Mouse (Mus musculus): Measurements from ENCODE around the gene Akt1s1.
A peak's percentile ranks its signal among the peaks of the same experiment; 100 is the strongest.
"Not testable (repeated sequence)": the region's sequence is repeated elsewhere in the genome, so short reads cannot be mapped to it uniquely, and the experiment has no call there.

Gene Akt1s1

GRCm38 (mm10) chr7:44869697-44870528 lies 21.1 kb downstream of the Akt1s1 start, which contains the start of gene Ptov1:
Gene Ptov1 (minus strand): TSS chr7:44869788.
- DNase-seq (ENCODE audit: low spot score), result peak; percentile 93

DNA sequence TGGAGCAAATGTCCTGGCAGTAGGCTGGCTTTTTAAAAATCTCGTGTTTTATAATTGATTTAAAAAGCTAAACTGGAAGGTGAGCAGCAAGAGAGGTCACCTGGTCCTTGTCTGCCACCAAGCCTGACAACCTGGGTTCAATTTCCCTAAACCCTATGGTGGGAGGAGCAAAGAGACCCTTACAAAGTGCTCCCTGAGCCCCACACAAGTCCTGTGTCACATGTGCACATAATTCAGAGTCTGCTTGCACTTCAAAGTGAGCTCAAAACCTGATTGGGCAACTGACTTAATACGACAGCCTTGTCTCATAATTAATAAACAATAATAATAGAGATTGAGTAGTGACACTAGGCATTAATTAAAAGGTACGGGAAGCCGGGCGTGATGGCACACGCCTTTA lies 21.8 kb downstream of the Akt1s1 start:
- DNase-seq (ENCODE audit: low spot score), result no peak

DNA sequence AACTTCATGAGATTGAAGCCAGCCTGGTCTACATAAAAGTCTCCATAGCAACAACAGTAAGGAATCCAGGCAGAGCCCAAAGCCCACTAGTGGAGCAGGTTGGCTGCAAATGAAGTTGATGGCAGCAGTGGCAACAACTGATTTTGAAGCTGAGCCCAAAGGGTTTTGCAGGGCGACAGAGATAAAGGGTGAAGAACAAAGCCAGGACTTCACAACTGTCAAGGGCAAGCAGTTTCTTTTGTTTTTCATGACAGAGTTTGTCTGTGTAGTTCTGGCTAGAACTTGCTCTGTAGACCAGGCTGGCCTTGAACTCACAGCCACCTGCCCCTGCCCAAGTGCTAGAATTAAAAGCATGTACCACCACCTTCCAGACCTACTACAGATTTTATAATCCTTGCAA lies 22.4 kb downstream of the Akt1s1 start:
- no peak for DNase-seq (ENCODE audit: low spot score)

- DNase-seq (ENCODE audit: low spot score), result not testable (repeated sequence)
These were observed 23.0 kb downstream of the Akt1s1 start for GRCm38 (mm10) chr7:44871774-44872173.

DNA sequence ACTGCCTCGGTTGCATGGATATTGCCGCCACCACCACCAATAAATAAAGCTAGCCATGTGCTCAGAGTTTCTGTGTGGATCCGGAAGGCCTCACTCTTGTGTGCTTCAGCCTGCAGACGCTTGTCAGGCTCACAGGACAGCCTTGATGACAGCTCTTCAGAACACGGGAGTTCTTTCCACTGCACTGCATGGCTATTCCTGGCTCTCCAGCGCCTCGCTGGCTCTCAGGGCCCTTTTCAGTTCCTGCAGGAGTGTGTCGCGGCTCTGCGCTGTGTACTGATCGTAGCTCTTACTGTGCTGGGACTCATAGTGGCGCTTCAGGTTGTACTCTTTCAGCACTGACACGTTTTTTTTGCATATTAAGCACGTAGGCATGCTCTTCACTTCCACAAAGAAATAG lies 29.0 kb downstream of the Akt1s1 start:
- no peak for DNase-seq (ENCODE audit: low spot score)

- DNase-seq (ENCODE audit: low spot score), result no peak
These were observed 34.2 kb downstream of the Akt1s1 start for GRCm38 (mm10) chr7:44883036-44883435.

GRCm38 (mm10) chr7:44884637-44885036 lies 35.8 kb downstream of the Akt1s1 start:
- no peak for DNase-seq (ENCODE audit: low spot score)

DNA sequence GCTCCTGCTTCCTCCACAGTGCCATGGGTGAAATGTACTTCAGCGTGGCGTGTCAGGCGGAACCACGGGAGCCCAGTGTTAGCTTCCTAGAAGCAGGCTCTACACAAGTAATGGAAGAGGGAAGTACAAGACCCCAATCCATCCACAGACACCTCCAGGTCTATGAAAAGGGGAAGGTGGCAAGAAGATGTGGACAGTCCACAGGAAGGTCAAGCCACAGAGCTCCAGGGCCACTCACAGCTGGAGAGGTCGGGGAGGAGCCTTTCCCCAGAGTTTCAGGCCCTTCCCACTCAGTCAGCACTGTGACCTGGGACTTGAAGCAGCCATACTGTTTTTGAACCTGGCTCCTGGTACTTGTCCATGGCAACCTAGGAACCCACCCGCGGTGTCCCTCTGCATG lies 38.2 kb downstream of the Akt1s1 start:
- DNase-seq (ENCODE audit: low spot score), result no peak

- no peak for DNase-seq (ENCODE audit: low spot score)
These were observed 39.7 kb downstream of the Akt1s1 start for GRCm38 (mm10) chr7:44888256-44889105.

- DNase-seq (ENCODE audit: low spot score), result no peak
These were observed 41.4 kb downstream of the Akt1s1 start for GRCm38 (mm10) chr7:44890180-44890579.

GRCm38 (mm10) chr7:44890737-44891136 lies 41.9 kb downstream of the Akt1s1 start:
- no peak for DNase-seq (ENCODE audit: low spot score)

- DNase-seq (ENCODE audit: low spot score), result no peak
These were observed 42.8 kb downstream of the Akt1s1 start for GRCm38 (mm10) chr7:44891611-44892010.

GRCm38 (mm10) chr7:44892276-44892921 lies 43.6 kb downstream of the Akt1s1 start, which contains the start of gene Med25:
Gene Med25 (minus strand): TSS chr7:44892712.
- DNase-seq (ENCODE audit: low spot score), result peak; percentile 91

DNA sequence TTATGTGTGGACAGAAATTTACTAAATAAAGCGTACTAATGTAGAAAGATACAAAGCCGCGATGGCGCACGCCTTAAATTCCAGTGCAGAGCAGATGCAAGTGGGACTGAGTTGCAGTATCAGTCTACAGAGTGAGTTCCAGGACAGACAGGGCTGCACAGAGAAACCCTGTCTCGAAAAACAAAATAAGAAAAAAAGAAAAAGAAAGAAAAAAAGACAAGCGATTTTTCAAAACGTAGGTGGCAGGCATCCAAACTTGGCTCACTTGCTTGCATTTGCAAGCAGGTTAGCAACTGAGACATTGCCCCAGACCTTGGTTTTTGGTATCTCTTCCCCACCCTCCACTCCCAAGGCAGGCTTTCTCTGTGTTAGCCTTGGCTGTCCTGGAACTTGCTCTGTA lies 44.4 kb downstream of the Akt1s1 start:
- no peak for DNase-seq (ENCODE audit: low spot score)

DNA sequence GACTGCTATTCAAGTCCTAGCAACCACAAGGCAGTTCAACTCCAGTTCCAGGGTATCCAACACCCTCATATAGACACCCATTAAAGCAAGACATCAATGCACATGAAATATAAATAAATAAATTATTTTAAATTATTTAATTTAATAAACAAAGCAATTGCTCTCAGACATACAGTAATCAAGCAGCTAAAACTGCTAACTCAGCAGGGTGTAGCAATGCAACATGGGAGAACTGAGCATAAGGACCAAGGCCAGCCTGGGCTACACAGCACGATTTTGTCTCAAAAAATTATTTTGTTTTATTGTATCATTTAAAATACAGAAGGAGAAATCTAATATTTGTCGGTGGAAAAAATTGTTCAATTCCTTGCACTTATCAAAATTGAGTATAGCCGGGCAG lies 45.4 kb downstream of the Akt1s1 start:
- DNase-seq (ENCODE audit: low spot score), result no peak

GRCm38 (mm10) chr7:44895206-44895592 lies 46.4 kb downstream of the Akt1s1 start:
- DNase-seq (ENCODE audit: low spot score), result no peak

GRCm38 (mm10) chr7:44895593-44896434 lies 47.0 kb downstream of the Akt1s1 start, which contains the start of gene Fuz:
Gene Fuz (plus strand): TSS chr7:44896079.
- peak; percentile 90 for DNase-seq (ENCODE audit: low spot score)

DNA sequence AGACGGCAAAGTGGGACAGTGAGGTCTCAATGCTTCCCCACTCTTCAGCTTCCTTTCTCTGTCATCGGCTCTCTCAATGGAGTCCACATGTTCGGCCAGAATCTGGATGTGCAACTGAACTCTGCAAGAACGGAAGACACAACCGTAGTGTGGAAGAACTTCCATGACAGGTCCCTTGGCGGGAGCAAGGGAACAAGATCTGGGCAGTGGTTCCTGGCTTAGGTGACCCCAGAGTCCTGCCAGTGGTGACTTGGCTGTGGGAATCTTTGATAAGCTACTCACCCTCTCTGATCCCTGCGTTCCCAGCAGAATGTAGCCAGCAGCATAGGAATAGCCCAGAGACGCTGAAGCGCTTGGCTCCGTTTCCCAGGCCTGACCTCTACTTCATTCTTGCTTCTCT lies 47.7 kb downstream of the Akt1s1 start:
- DNase-seq (ENCODE audit: low spot score), result no peak

- DNase-seq (ENCODE audit: low spot score), result no peak
These were observed 49.8 kb downstream of the Akt1s1 start for GRCm38 (mm10) chr7:44898607-44899006.

GRCm38 (mm10) chr7:44900632-44901031 lies 51.8 kb downstream of the Akt1s1 start:
- DNase-seq (ENCODE audit: low spot score), result no peak

- DNase-seq (ENCODE audit: low spot score), result peak; percentile 44
These were observed 52.5 kb downstream of the Akt1s1 start for GRCm38 (mm10) chr7:44901230-44901722.

Data from urinary bladder, postnatal 14 days (tissue).